Mouse (Mus musculus): ENCODE data around the gene Ifnl2. TPM values are rescaled to one million over a fixed set of nuclear protein-coding genes. Genes with fewer than 3 reads are reported as not detected.

Ifnl2 gene
- polyA plus RNA-seq, 1 experiment from 2014 or later, result not detected

Other genes starting within 250 kb of the Ifnl2 start
- 19.3 and 20.0 TPM in 2 replicates for gene Eid2, start 242.6 kb downstream of the Ifnl2 start, polyA plus RNA-seq (2016; fragmentation: Nextera tagmentation; extraction: Ambion mirVana)
- 26.7 and 28.4 TPM in 2 replicates for gene Eid2b, start 232.7 kb downstream of the Ifnl2 start, polyA plus RNA-seq (2016; fragmentation: Nextera tagmentation; extraction: Ambion mirVana)
- 0.34 and 0.82 TPM in 2 replicates for gene Selenov, start 219.3 kb downstream of the Ifnl2 start, polyA plus RNA-seq (2016; fragmentation: Nextera tagmentation; extraction: Ambion mirVana)
- 56.6 and 58.9 TPM in 2 replicates for gene Dll3, start 208.2 kb downstream of the Ifnl2 start, polyA plus RNA-seq (2016; fragmentation: Nextera tagmentation; extraction: Ambion mirVana)
- 142 and 160 TPM in 2 replicates for gene Timm50, start 198.4 kb downstream of the Ifnl2 start, polyA plus RNA-seq (2016; fragmentation: Nextera tagmentation; extraction: Ambion mirVana)
- gene Supt5, start 171.7 kb downstream of the Ifnl2 start, polyA plus RNA-seq (2016; fragmentation: Nextera tagmentation; extraction: Ambion mirVana), result 105 and 112 TPM in 2 replicates
- gene Rps16, start 159.8 kb downstream of the Ifnl2 start, polyA plus RNA-seq (2016; fragmentation: Nextera tagmentation; extraction: Ambion mirVana), result 514 and 573 TPM in 2 replicates
- 71.7 and 74.9 TPM in 2 replicates for gene Plekhg2, start 137.9 kb downstream of the Ifnl2 start, polyA plus RNA-seq (2016; fragmentation: Nextera tagmentation; extraction: Ambion mirVana)
- gene Zfp36, start 130.2 kb downstream of the Ifnl2 start, polyA plus RNA-seq (2016; fragmentation: Nextera tagmentation; extraction: Ambion mirVana), result 6.3 and 7.3 TPM in 2 replicates
- 39.6 and 42.2 TPM in 2 replicates for gene Med29, start 117.7 kb downstream of the Ifnl2 start, polyA plus RNA-seq (2016; fragmentation: Nextera tagmentation; extraction: Ambion mirVana)
- gene Paf1, start 117.5 kb downstream of the Ifnl2 start, polyA plus RNA-seq (2016; fragmentation: Nextera tagmentation; extraction: Ambion mirVana), result 83.9 and 85.9 TPM in 2 replicates
- gene Gmfg, start 73.0 kb downstream of the Ifnl2 start, polyA plus RNA-seq (2016; fragmentation: Nextera tagmentation; extraction: Ambion mirVana), result 5.9 and 6.5 TPM in 2 replicates
- gene Lrfn1, start 58.5 kb downstream of the Ifnl2 start, polyA plus RNA-seq (2016; fragmentation: Nextera tagmentation; extraction: Ambion mirVana), result 14.0 and 15.9 TPM in 2 replicates
- gene Ifnl3, start 12.4 kb upstream of the Ifnl2 start, polyA plus RNA-seq (2016; fragmentation: Nextera tagmentation; extraction: Ambion mirVana), result not detected in 2 replicates
- not detected in 2 replicates for gene Sycn, start 30.4 kb upstream of the Ifnl2 start, polyA plus RNA-seq (2016; fragmentation: Nextera tagmentation; extraction: Ambion mirVana)
- not detected in 2 replicates for gene Nccrp1, start 36.8 kb upstream of the Ifnl2 start, polyA plus RNA-seq (2016; fragmentation: Nextera tagmentation; extraction: Ambion mirVana)
- gene Samd4b, start 87.7 kb upstream of the Ifnl2 start, polyA plus RNA-seq (2016; fragmentation: Nextera tagmentation; extraction: Ambion mirVana), result 35.6 and 38.6 TPM in 2 replicates
- gene Pak4, start 87.7 kb upstream of the Ifnl2 start, polyA plus RNA-seq (2016; fragmentation: Nextera tagmentation; extraction: Ambion mirVana), result 31.8 and 34.3 TPM in 2 replicates
- 0.12 TPM in 1 of 2 replicates, not detected in the other for gene Acp7, start 120.9 kb upstream of the Ifnl2 start, polyA plus RNA-seq (2016; fragmentation: Nextera tagmentation; extraction: Ambion mirVana)
- 7.0 and 8.9 TPM in 2 replicates for gene Fbxo27, start 182.4 kb upstream of the Ifnl2 start, polyA plus RNA-seq (2016; fragmentation: Nextera tagmentation; extraction: Ambion mirVana)
- 8.5 and 11.1 TPM in 2 replicates for gene Fbxo17, start 206.3 kb upstream of the Ifnl2 start, polyA plus RNA-seq (2016; fragmentation: Nextera tagmentation; extraction: Ambion mirVana)
- gene Mrps12, start 231.4 kb upstream of the Ifnl2 start, polyA plus RNA-seq (2016; fragmentation: Nextera tagmentation; extraction: Ambion mirVana), result 107 and 116 TPM in 2 replicates
- gene Sars2, start 231.5 kb upstream of the Ifnl2 start, polyA plus RNA-seq (2016; fragmentation: Nextera tagmentation; extraction: Ambion mirVana), result 25.7 and 28.0 TPM in 2 replicates
- 3.2 and 4.0 TPM in 2 replicates for gene Ccer2, start 245.7 kb upstream of the Ifnl2 start, polyA plus RNA-seq (2016; fragmentation: Nextera tagmentation; extraction: Ambion mirVana)

Data from hindbrain, embryonic 12.5 days (tissue).